Mouse (Mus musculus) thymus, adult 2 months (tissue): ENCODE measurements around the gene Zfyve26. TPM values are rescaled to one million over a fixed set of nuclear protein-coding genes. Genes with fewer than 3 reads are reported as not detected.

Experiments used
- DNase-seq: peaks from one replicate; pipeline ENCODE4 v3.0.0; 2021
- H3K27ac ChIP-seq: fragments of 200-500 bp; 2 replicates; pipeline ENCODE4 v1.5.1; 2012; ENCODE audit warnings: low read length, control low read depth; ENCODE audit not compliant: control insufficient read depth, insufficient read depth
- H3K27me3 ChIP-seq: fragments of 200-500 bp; 2 replicates; pipeline ENCODE4 v1.6.1; 2012; ENCODE audit warnings: mild to moderate bottlenecking, low read length, moderate library complexity, mixed read lengths; ENCODE audit not compliant: control insufficient read depth, insufficient read depth
- H3K36me3 ChIP-seq: fragments of 200-500 bp; 2 replicates; pipeline ENCODE4 v1.6.1; 2012; ENCODE audit warnings: mild to moderate bottlenecking, low read length, moderate library complexity; ENCODE audit not compliant: control insufficient read depth, insufficient read depth
- H3K4me1 ChIP-seq: fragments of 200-500 bp; replicated peaks from 2 replicates; pipeline ENCODE4 v1.6.1; 2012; ENCODE audit warnings: low read length; ENCODE audit not compliant: control insufficient read depth, insufficient read depth
- H3K4me3 ChIP-seq: fragments of 200-500 bp; 2 replicates; pipeline ENCODE4 v1.5.1; 2012; ENCODE audit warnings: mild to moderate bottlenecking, low read length, control low read depth, moderate library complexity; ENCODE audit not compliant: control insufficient read depth, insufficient read depth
- CTCF ChIP-seq: fragments of 200-500 bp; IDR thresholded peaks from 2 replicates; pipeline ENCODE4 v1.5.1; 2012; ENCODE audit warnings: mild to moderate bottlenecking, control low read depth, low read length, moderate library complexity, borderline replicate concordance; ENCODE audit not compliant: control insufficient read depth, poor library complexity, insufficient read depth; ENCODE audit errors: extremely low read depth
- POLR2A ChIP-seq: fragments of 200-500 bp; IDR thresholded peaks from 2 replicates; pipeline ENCODE4 v1.6.1; 2012; ENCODE audit warnings: mild to moderate bottlenecking, low read length, control low read depth, moderate library complexity; ENCODE audit not compliant: control insufficient read depth, poor library complexity, insufficient read depth; ENCODE audit errors: extremely low read depth
- WGBS: fragments of 180-500 bp; shearing (Covaris S2); methylation state at CpG from one replicate; pipeline ENCODE4 v1.1.7; 2018; 5-methylcytosine and 5-hydroxymethylcytosine counted together
- polyA plus RNA-seq: library from polyadenylated mRNA; depleted of rRNA; stranded (reverse); fragments of >200 nt; gene quantifications from 2 replicates; pipeline ENCODE4 v1.2.3, GENCODE M21; 2012

Gene Zfyve26
- polyA plus RNA-seq, 1 experiment = 39.0 TPM

GRCm38 (mm10) chr12:79305131-79305530 is 9.0 kb upstream of the Zfyve26 start:
- no peak for DNase-seq
- H3K36me3 ChIP-seq = no peaks in the 10 kb centered on the region
- 71% methylated on average over 1 of the region's 1 CpGs for WGBS
- no peak overlapping the region for H3K27ac ChIP-seq
- H3K27me3 ChIP-seq = no peaks in the 10 kb centered on the region
- no peak overlapping the region for H3K4me3 ChIP-seq
- no peaks in the 10 kb centered on the region for H3K4me1 ChIP-seq
- TF ChIP-seq CTCF = no peak
- TF ChIP-seq POLR2A = no peak

DNA sequence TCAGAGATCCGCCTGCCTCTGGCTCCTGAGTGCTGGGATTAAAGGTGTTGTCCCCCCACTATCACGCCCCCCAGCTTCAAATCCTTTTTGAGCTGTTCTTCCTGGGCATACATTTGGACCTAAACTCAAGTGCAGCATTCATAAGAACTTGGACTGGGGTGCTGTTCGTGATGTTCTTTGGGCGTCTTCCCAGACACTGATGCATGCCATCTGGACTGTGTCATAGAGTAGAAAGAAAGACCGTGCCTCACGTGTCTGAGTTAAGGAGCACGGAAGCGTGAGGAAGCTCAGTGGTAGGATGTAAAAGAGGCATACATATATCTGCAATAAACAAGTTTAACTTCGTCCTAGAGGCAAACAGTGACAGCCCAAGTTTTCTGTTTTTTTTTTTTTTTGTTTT is 5.7 kb upstream of the Zfyve26 start:
- H3K4me3 ChIP-seq = no peak overlapping the region
- TF ChIP-seq CTCF = no peak
- no peak for TF ChIP-seq POLR2A
- no peak for DNase-seq
- H3K4me1 ChIP-seq = no peaks in the 10 kb centered on the region
- WGBS = 96% methylated on average over 9 of the region's 9 CpGs
- H3K27me3 ChIP-seq = no peaks in the 10 kb centered on the region
- no peak overlapping the region for H3K27ac ChIP-seq
- H3K36me3 ChIP-seq = no peaks in the 10 kb centered on the region

DNA sequence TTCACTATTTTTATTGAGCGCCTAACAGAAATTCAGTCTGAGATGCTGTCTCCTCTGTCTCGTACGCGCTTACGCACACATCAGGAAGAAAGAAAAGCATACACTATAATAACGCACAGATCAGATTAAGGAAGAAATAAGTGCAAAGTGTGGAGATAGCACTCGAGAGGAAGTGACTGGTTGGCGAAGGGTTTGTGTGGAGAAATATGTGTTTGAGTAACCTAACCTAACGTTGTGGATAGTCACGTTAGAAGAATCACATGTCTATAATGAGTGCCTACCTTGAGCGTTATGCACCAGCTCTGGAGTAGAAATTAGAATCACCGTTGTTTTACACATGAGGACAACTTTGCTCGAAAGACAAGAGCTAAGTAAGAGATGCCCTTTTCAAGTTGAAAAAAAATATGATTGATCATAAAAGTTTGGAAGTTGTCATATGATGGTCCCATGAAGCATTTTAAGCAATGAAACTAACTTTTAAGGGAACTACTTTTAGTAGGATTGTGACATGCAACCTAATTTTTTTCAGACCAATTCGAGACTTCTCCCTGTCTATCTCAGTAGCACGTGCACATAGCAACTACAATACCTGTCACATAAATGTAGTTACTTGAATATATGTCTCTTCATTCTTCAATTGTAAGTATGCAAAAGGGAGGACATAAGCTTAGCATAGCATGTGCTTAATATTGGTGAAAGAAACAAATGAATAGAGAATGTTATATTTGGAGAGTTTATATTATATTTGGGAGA is 2.0 kb upstream of the Zfyve26 start:
- H3K4me3 ChIP-seq = no peak overlapping the region
- WGBS = 4% methylated on average over 15 of the region's 15 CpGs
- no peak for DNase-seq
- no peaks in the 10 kb centered on the region for H3K36me3 ChIP-seq
- peaks cover 5% of the 10 kb centered on the region for H3K4me1 ChIP-seq
- H3K27me3 ChIP-seq = no peaks in the 10 kb centered on the region
- no peak overlapping the region for H3K27ac ChIP-seq
- no peak for TF ChIP-seq CTCF
- no peak for TF ChIP-seq POLR2A

GRCm38 (mm10) chr12:79297121-79297576 is 1.0 kb upstream of the Zfyve26 start, which contains the start of gene Rad51b:
Rad51b (plus strand) TSS chr12:79297282.
- WGBS = under 1% methylated on average over 21 of the region's 21 CpGs

GRCm38 (mm10) chr12:79292874-79293273 is 3.2 kb downstream of the Zfyve26 start:
- Histone ChIP-seq H3K27ac (no peak overlapping the region), H3K36me3 (peaks cover 13% of the 10 kb centered on the region; the same call in 1 of the 2 replicates), H3K27me3 (no peaks in the 10 kb centered on the region), H3K4me1 (peaks cover 5% of the 10 kb centered on the region), H3K4me3 (no peak overlapping the region)
- no peak for DNase-seq
- TF ChIP-seq CTCF (no peak), POLR2A (no peak)
- WGBS = 93% methylated on average over 6 of the region's 6 CpGs

More at GRCm38 (mm10) chr12:79297121-79297576, 1.0 kb upstream of the Zfyve26 start, which contains the start of gene Rad51b:
- Histone ChIP-seq H3K4me1 (peaks cover 5% of the 10 kb centered on the region), H3K36me3 (no peaks in the 10 kb centered on the region), H3K27ac (peak within 1 kb of the TSS; percentile 36; the same call in 1 of the 2 replicates), H3K4me3 (peak within 1 kb of the TSS; percentile 91), H3K27me3 (no peaks in the 10 kb centered on the region)
- TF ChIP-seq CTCF (no peak; the same call in 1 of the 2 replicates), POLR2A (no peak)
- peak; percentile 75 for DNase-seq

GRCm38 (mm10) chr12:79282595-79282994 is 13.5 kb downstream of the Zfyve26 start:
- Histone ChIP-seq H3K27ac (no peak overlapping the region), H3K36me3 (peaks cover 83% of the 10 kb centered on the region), H3K27me3 (no peaks in the 10 kb centered on the region), H3K4me1 (no peaks in the 10 kb centered on the region), H3K4me3 (no peak overlapping the region)
- no peak for DNase-seq
- WGBS = 94% methylated on average over 8 of the region's 8 CpGs
- TF ChIP-seq CTCF = no peak
- no peak for TF ChIP-seq POLR2A
